Mouse (Mus musculus) hindbrain, embryonic 16.5 days (tissue): ENCODE results near the gene Gm765. TPM values are rescaled to one million over a fixed set of nuclear protein-coding genes. Genes with fewer than 3 reads are reported as not detected.

Experiments used
- ATAC-seq: fragments of 200-750 bp; cut with Nextera tagmentation; 2 replicates; pipeline ENCODE4 v1.8.0; 2017; ENCODE audit warnings: moderate TSS enrichment, moderate library complexity
- H3K27ac ChIP-seq: fragments of 300-500 bp; sonication (generic); 2 replicates; pipeline ENCODE4 v1.5.1; 2014; ENCODE audit warnings: low read depth, mild to moderate bottlenecking, control low read depth, low read length, moderate library complexity
- H3K27me3 ChIP-seq: fragments of 300-500 bp; sonication (generic); replicated peaks from 2 replicates; pipeline ENCODE4 v1.6.1; 2014; ENCODE audit warnings: low read length; ENCODE audit not compliant: control insufficient read depth, insufficient read depth
- H3K36me3 ChIP-seq: fragments of 300-500 bp; sonication (generic); 2 replicates; pipeline ENCODE4 v1.6.1; 2014; ENCODE audit warnings: mild to moderate bottlenecking, low read length, moderate library complexity, mixed read lengths; ENCODE audit not compliant: control insufficient read depth, insufficient read depth
- H3K4me1 ChIP-seq: fragments of 300-500 bp; sonication (generic); 2 replicates; pipeline ENCODE4 v1.6.1; 2014; ENCODE audit warnings: low read depth, low read length; ENCODE audit not compliant: control insufficient read depth, insufficient read depth
- H3K4me2 ChIP-seq: fragments of 300-500 bp; sonication (generic); 2 replicates; pipeline ENCODE4 v1.6.1; 2014; ENCODE audit warnings: mild to moderate bottlenecking, low read length, control low read depth, moderate library complexity
- H3K4me3 ChIP-seq: fragments of 300-500 bp; sonication (generic); 2 replicates; pipeline ENCODE4 v1.5.1; 2014; ENCODE audit warnings: mild to moderate bottlenecking, low read length, control low read depth, moderate library complexity
- H3K9ac ChIP-seq: fragments of 300-500 bp; sonication (generic); 2 replicates; pipeline ENCODE4 v1.6.1; 2014; ENCODE audit warnings: low read depth, mild to moderate bottlenecking, control low read depth, low read length, moderate library complexity
- H3K9me3 ChIP-seq: fragments of 300-500 bp; sonication (generic); 2 replicates; pipeline ENCODE4 v1.6.1; 2014; ENCODE audit warnings: mild to moderate bottlenecking, low read length, moderate library complexity; ENCODE audit not compliant: control insufficient read depth
- WGBS: fragments of 180-500 bp; shearing (Covaris S2); extraction: QIAGEN DNeasy Blood & Tissue Kit; methylation state at CpG from one replicate; pipeline ENCODE4 v1.1.7; 2014; 5-methylcytosine and 5-hydroxymethylcytosine counted together
- polyA plus RNA-seq: library from polyadenylated mRNA; unstranded; fragments of >200 nt; fragmentation: Nextera tagmentation; extraction: Ambion mirVana; gene quantifications from 2 replicates; pipeline ENCODE4 v1.2.1, GENCODE M21; 2015

Gm765 gene
- polyA plus RNA-seq, 1 experiment from 2014 or later, result 0.05 TPM

DNA sequence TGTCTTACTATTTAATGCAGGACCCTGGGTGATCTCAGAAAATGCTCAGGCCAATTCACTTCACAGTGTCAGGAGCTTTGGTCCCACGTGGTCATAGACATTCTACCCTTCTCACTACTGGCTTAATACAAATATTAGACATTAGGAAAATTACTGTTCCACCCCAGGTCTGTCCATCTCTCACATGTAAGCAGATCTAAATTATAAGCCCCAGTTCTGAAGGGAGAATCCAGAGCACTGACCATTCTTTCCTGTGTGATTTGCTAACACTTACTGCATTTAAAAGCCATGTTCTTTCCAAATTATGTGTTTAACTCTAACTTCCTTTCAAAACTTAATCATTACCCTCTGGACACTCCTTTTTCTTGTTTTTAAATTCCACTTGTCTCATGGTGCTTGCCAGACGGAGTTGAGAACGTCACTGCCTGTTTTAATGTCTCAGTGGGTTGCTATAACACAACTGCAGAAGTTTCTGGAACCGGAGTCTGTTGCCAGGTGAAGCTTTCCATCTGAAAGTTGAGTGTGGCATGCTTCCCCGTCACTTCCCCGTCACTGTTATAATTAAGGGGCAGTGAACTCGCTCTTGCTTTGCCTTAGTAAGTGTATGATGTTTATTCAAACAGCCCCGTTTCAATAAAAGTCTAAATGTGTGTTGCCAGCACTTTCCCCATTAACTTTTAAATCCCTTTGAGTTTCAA is 151.7 kb downstream of the Gm765 start:
- Histone ChIP-seq H3K4me2 (no peak overlapping the region), H3K27ac (no peak overlapping the region), H3K4me3 (no peak overlapping the region), H3K4me1 (no peaks in the 10 kb centered on the region), H3K9me3 (no peaks in the 10 kb centered on the region), H3K27me3 (no peaks in the 10 kb centered on the region), H3K9ac (no peak overlapping the region), H3K36me3 (no peaks in the 10 kb centered on the region)
- WGBS, result 71% methylated on average over 8 of the region's 8 CpGs
- ATAC-seq, result no peak
